Mouse (Mus musculus) adrenal gland, adult (tissue): ENCODE results near the gene Fam228a.
A peak's percentile ranks its signal among the peaks of the same experiment; 100 is the strongest.
"Not testable (repeated sequence)": the region's sequence is repeated elsewhere in the genome, so short reads cannot be mapped to it uniquely, and the experiment has no call there.

ENCODE experiments used
- DNase-seq, 2 experiments: peaks; one replicate each; pipeline ENCODE4 v3.0.0; 2022 to 2023; ENCODE audit warnings: low spot score in 1 of 2; ENCODE audit not compliant: inconsistent age in 2 of 2

Fam228a gene

GRCm38 (mm10) chr12:4738031-4738576 lies at the start of gene Fam228a:
Gene Fam228a (minus strand): TSS chr12:4738430.
- no peak for DNase-seq

DNA sequence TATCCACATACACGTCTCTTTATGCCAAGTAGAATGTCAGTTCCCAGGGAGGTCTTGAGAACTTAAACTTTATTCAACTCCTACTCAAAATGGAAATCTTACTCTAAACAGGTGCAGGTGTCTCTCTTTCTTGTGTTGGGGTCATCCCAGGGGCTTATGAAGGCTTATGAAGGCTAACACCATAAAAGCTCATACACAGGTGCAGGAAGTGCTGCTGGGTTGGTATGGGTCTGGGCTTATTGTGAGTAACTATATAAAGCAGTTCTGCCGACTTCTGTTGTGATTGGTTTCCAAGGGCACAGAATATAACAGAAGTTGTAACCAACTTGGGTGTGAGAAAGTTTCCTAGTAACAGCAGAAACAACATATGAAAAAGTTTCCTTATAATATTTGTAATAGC lies 46.2 kb upstream of the Fam228a start:
- no peak for DNase-seq

DNA sequence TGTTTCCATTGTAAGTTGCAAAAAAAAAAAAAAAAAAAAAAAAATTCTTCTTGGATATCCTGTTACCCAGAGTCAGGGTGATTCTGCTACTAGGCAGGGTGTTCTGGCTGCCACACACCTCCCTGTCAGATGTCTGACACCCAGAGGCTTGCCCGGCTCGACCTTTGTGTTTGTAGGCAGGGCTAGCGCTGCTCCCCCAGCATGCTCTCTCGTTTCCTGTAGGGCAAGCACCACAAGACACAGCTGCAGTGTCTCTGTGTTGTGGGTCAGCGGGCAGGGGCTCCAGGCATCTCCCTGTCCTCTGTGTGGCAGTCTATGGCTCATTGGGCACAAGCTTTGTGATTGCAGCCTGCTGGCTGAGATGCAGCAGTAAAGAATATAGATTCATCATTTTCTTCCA lies 45.4 kb upstream of the Fam228a start:
- no peak for DNase-seq

GRCm38 (mm10) chr12:4781725-4782404 lies 43.6 kb upstream of the Fam228a start:
- DNase-seq, result peak in 1 of 2 experiments; percentile 15

- DNase-seq, result no peak
Measured at GRCm38 (mm10) chr12:4781270-4781669, 43.0 kb upstream of the Fam228a start.

DNA sequence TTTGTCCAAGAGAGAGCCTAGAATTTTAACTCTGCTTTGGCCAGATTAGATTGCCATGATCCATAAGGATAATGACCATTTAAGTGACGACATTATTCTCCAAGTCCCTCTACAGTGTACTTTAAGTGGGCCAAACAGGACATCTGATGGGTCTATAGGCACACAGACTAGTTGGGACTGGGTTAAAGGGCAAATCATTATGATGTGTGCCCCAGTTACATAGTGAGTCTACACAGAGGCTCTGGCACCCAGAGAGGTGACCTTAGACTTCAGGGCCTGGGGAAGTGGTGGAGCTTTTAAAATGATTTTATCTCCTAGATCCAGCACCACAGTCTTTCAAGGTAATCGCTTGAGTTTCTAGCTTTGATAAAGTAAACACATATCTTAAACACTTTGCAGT lies 42.0 kb upstream of the Fam228a start:
- DNase-seq, result no peak

DNA sequence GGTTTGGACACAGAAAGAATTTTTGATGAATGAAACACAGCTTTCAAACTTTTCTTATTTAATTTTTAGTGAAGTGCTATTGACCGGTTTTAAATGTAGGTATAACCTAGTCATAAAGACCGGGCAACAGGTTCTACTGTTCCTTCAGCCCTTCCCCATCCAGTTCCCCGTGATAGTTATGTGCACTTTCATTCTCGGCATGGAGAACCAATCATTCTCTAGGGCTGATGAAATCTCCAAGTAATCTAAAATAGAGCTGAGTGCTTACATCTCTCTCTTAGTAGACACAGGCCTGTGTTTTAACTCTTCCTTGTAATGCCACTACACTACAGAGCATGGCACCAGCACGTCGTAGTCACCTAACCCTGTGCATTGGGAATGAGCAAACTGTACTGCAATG lies 39.5 kb upstream of the Fam228a start:
- DNase-seq, result no peak

GRCm38 (mm10) chr12:4775588-4775949 lies 37.3 kb upstream of the Fam228a start:
- DNase-seq, result no peak

GRCm38 (mm10) chr12:4774895-4775587 lies 36.8 kb upstream of the Fam228a start:
- no peak for DNase-seq

GRCm38 (mm10) chr12:4769333-4769723 lies 31.1 kb upstream of the Fam228a start:
- no peak for DNase-seq

- DNase-seq, result peak; percentile 95 to 99
Measured at GRCm38 (mm10) chr12:4768492-4769332, 30.5 kb upstream of the Fam228a start, which contains the start of the genes Pfn4 and Fam228b. Gene Pfn4 (plus strand): TSS chr12:4769022. Gene Fam228b (minus strand): TSS chr12:4769267.

DNA sequence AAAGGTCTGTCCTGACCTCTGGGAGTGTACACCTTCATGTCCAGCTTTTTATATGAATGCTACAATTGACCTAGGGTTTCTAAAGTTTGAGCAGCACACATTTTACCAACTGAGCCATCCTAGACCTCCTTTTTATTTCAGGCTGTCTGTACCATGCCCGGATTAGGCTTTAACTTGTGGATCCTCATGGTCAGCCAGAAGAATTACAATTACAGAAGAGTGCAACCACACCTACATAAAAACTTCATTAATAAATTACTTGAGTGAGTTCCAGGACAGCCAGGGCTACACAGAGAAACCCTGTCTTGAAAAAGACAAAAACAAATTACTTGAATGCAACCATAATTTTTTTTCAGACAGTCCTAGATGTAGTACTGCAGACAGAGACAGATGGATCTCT lies 18.8 kb upstream of the Fam228a start:
- no peak for DNase-seq

- not testable (repeated sequence) for DNase-seq
Measured at GRCm38 (mm10) chr12:4754451-4754850, 16.2 kb upstream of the Fam228a start.

DNA sequence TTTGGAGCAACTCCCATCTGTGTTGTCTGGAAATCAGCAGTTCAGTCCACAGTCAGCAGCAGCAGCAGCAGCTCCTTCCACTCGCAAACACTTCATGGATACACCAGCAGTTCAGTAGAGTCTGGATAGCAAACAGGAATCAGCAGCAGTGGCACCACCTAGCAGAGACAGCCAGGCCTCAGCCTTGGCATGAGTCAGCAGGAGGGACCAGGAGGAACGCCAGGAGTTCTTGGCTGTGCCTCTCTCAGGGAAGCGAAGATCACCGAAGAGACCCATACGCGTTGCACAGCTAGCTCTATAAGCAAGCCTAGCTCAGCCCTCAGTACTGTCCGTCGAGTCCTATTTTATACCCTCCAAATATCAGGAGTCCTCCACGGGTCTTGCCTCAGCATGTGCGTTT lies 6.3 kb upstream of the Fam228a start:
- DNase-seq, result peak in 1 of 2 experiments; percentile 28

DNA sequence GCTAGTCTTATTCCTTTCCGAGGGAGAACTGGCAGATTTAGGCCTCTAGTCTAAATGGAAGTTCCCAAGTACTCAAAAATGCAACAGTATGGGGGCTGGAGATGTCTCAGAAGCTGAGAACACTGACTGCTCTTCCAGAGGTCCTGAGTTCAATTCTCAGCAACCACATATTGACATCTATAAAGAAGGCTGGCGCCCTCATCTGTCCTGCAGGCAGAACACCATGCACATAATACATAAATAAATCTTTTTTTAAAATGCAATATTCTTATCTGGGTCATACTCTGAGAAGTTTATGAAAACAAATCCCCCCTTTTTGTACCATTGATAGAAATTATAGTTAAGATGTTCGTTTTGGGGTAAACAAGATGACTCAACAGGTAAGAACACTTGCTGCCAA lies 4.0 kb upstream of the Fam228a start:
- no peak for DNase-seq

GRCm38 (mm10) chr12:4740823-4741222 lies 2.6 kb upstream of the Fam228a start:
- DNase-seq, result peak in 1 of 2 experiments; percentile 76

DNA sequence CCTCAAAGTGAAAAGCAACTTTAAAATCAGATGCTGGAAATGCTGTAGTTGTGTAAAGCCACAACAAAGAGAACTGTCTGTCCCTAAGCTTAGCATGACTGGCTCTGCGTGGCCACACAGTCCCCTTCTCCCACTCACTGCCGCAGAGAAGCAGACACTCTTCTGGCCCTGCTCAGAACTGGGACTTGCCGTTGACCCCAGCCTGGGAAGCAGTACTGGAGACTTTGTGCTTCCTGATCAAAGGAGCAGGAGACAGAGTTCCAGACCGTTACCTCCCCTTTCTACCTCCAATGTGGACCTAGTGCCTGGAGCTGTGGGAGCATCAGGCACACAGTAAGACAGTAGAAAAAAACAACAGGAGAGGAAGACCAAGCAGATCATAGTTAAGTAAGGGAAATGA lies 5.9 kb downstream of the Fam228a start:
- DNase-seq, result no peak

DNA sequence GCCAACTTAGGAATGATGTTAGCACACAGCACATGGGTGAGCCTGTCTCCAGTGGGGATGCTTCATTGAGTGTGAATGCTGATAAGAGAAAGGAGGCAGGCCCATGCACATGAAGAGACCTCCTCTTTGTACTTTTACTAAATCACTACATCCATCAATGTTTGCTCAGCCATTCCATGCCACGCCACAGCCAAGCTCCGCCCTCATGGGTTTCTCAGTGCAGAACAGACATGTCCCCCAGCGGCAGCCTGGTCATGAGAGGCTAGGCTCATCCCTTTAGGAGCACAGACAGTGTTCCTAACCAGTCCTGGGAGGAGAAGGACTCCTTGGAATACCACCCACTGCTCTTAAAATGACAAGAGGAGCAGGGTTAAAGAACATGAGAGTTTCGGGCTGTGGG lies 6.6 kb downstream of the Fam228a start:
- no peak for DNase-seq

DNA sequence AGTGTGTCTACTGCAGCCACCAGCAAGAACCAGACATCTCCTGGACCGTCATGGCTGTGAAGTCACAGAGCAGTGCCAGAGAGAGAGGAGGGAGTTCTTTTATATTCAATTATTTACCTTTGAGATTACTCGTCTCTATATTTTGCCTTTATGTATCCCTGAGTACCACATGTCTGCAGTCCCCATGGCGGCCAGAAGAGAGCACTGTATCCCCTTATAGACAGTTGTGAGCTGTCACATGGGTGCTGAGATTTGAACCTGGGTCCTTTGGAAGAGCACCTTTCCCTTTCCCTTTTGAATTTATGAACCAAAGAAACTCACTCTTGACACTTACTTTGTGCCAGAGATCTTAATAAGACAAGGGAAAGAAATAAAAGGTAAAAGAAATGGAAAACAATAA lies 9.1 kb downstream of the Fam228a start:
- DNase-seq, result no peak

- no peak for DNase-seq
Measured at GRCm38 (mm10) chr12:4719762-4720754, 18.2 kb downstream of the Fam228a start.
